In the genomic region with DNA sequence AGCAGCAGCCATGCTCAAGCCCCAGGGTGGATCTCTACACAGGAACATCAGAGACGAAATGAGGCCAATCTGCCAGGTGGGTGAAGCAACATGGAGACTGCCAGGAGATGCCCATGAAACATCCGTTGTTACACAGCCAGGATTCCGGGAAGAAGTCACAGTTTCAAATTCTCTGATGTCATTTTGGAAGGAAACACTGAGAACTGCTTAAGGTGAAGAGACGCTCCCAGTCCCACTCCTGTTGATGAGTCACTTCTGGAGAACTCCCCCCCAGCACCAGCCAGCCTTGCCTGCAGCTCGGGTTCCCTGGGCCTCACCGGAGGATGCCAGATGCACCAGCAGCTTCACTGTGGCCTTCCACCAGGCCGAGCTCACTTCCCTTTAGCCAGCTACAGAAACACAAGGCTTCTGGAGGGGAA, we compare ENCODE assay signal across 10 mouse cellular contexts.
DNase-seq lines count a peak whose midpoint lies in the region; ATAC-seq and TF ChIP-seq lines count a peak whose summit lies in the region.
"Had no signal": no experiment of that assay in that cellular context is flagged by ENCODE, and none has a peak within 500 bp of the region (broad histone marks: within the 10 kb centered on the region; RNA-seq: fewer than 3 reads in every experiment).

No protein-coding gene starts in this region.

- H3K36me3 ChIP-seq in forebrain, embryonic 14.5 days (ENCODE audit: control insufficient read depth, insufficient read depth, low read length), result no peaks in the 10 kb centered on the region
- H3K36me3 ChIP-seq in forebrain, embryonic 10.5 days (replicated peaks), result no peaks in the 10 kb centered on the region
- no peaks in the 10 kb centered on the region for H3K36me3 ChIP-seq in midbrain, embryonic 14.5 days (ENCODE audit: control insufficient read depth, insufficient read depth, low read length)
- H3K36me3 ChIP-seq in midbrain, postnatal 0 days (ENCODE audit: insufficient read depth, low read length), result no peaks in the 10 kb centered on the region
- H3K36me3 ChIP-seq in stomach, postnatal 0 days (ENCODE audit: control insufficient read depth, insufficient read depth, low read length), result no peaks in the 10 kb centered on the region
- no peaks in the 10 kb centered on the region for H3K36me3 ChIP-seq in lung, postnatal 0 days (ENCODE audit: insufficient read depth, low read length)

- peaks cover 13% of the 10 kb centered on the region for H3K4me1 ChIP-seq in forebrain, embryonic 14.5 days (ENCODE audit: control insufficient read depth, insufficient read depth, low read length)
- H3K4me1 ChIP-seq in forebrain, embryonic 10.5 days, result peaks cover 3% of the 10 kb centered on the region; the same call in 1 of the 2 replicates
- H3K4me1 ChIP-seq in midbrain, embryonic 14.5 days (ENCODE audit: control insufficient read depth, insufficient read depth, low read length), result peaks cover 15% of the 10 kb centered on the region
- peaks cover under 1% of the 10 kb centered on the region; the same call in 1 of the 2 replicates for H3K4me1 ChIP-seq in midbrain, postnatal 0 days (ENCODE audit: insufficient read depth, low read length)
- no peaks in the 10 kb centered on the region for H3K4me1 ChIP-seq in stomach, postnatal 0 days (replicated peaks; ENCODE audit: control insufficient read depth, insufficient read depth)
- no peaks in the 10 kb centered on the region for H3K4me1 ChIP-seq in lung, postnatal 0 days (ENCODE audit: insufficient read depth, low read depth, low read length)

- no peaks in the 10 kb centered on the region for H3K27me3 ChIP-seq in forebrain, embryonic 14.5 days (replicated peaks; ENCODE audit: control insufficient read depth, insufficient read depth, low read length)
- no peaks in the 10 kb centered on the region for H3K27me3 ChIP-seq in forebrain, embryonic 10.5 days (ENCODE audit: poor library complexity, severe bottlenecking)
- no peaks in the 10 kb centered on the region for H3K27me3 ChIP-seq in midbrain, embryonic 14.5 days (ENCODE audit: control insufficient read depth, insufficient read depth, low read length)
- H3K27me3 ChIP-seq in midbrain, postnatal 0 days (ENCODE audit: insufficient read depth, low read length), result no peaks in the 10 kb centered on the region
- no peaks in the 10 kb centered on the region for H3K27me3 ChIP-seq in stomach, postnatal 0 days (ENCODE audit: control insufficient read depth, insufficient read depth, low read length)
- H3K27me3 ChIP-seq in lung, postnatal 0 days (replicated peaks; ENCODE audit: insufficient read depth, low read length), result no peaks in the 10 kb centered on the region

- DNase-seq in forebrain, embryonic 14.5 days (ENCODE audit: low spot score), result no peak
- no peak for DNase-seq in forebrain, embryonic 10.5 days (ENCODE audit: extremely low spot score, low spot score)
- DNase-seq in midbrain, embryonic 14.5 days, result no peak
- no peak for DNase-seq in midbrain, postnatal 0 days (ENCODE audit: low spot score)
- peak; percentile 61 to 62 for DNase-seq in frontal cortex, postnatal 36 days (ENCODE audit: low spot score in 2 of 2)
- DNase-seq in stomach, postnatal 0 days (ENCODE audit: low spot score), result no peak
- DNase-seq in spleen, adult 18-20 months, result no peak
- DNase-seq in lung, postnatal 0 days (ENCODE audit: low spot score), result no peak
- DNase-seq: lung, embryonic 14.5 days had no signal

- 75% methylated on average over 7 of the region's 7 CpGs for WGBS in forebrain, embryonic 14.5 days
- 82% methylated on average over 7 of the region's 7 CpGs for WGBS in forebrain, embryonic 10.5 days
- WGBS in midbrain, embryonic 14.5 days, result 79% methylated on average over 7 of the region's 7 CpGs
- WGBS in midbrain, postnatal 0 days, result 69% methylated on average over 7 of the region's 7 CpGs
- 57% methylated on average over 7 of the region's 7 CpGs for WGBS in stomach, postnatal 0 days
- 76% methylated on average over 7 of the region's 7 CpGs for WGBS in lung, postnatal 0 days

- no peak overlapping the region for H3K9ac ChIP-seq in forebrain, embryonic 14.5 days (ENCODE audit: low read length)
- H3K9ac ChIP-seq in midbrain, embryonic 14.5 days (replicated peaks; ENCODE audit: low read length), result no peak overlapping the region
- H3K9ac ChIP-seq in midbrain, postnatal 0 days (replicated peaks; ENCODE audit: low read length, poor library complexity, severe bottlenecking), result no peak overlapping the region
- H3K9ac ChIP-seq in stomach, postnatal 0 days (ENCODE audit: low read length), result no peak overlapping the region
- H3K9ac ChIP-seq in lung, postnatal 0 days (replicated peaks; ENCODE audit: low read depth), result no peak overlapping the region
- H3K9ac ChIP-seq: lung, embryonic 14.5 days had no signal

- ATAC-seq in forebrain, embryonic 14.5 days, result no peak
- no peak for ATAC-seq in midbrain, embryonic 14.5 days (ENCODE audit: low FRiP score, low TSS enrichment)
- no peak for ATAC-seq in midbrain, postnatal 0 days (ENCODE audit: low FRiP score)
- 0 out of 2 replicates have a peak, but pooled peaks have one; percentile 38 for ATAC-seq in stomach, postnatal 0 days (ENCODE audit: low FRiP score, low TSS enrichment)
- no peak for ATAC-seq in lung, postnatal 0 days
- ATAC-seq: hindbrain, postnatal 0 days had no signal

- TF ChIP-seq EP300 in stomach, postnatal 0 days (optimal IDR thresholded peaks at IDR 0.05), result no peak
- no peak for TF ChIP-seq EP300 in lung, postnatal 0 days (IDR thresholded peaks at IDR 0.05)

- peak overlapping the region; percentile 33; the same call in 1 of the 2 replicates for H3K27ac ChIP-seq in forebrain, embryonic 14.5 days (ENCODE audit: low read depth, low read length)
- H3K27ac ChIP-seq in forebrain, embryonic 10.5 days, result no peak overlapping the region
- H3K27ac ChIP-seq in midbrain, embryonic 14.5 days (replicated peaks; ENCODE audit: low read depth, low read length), result 0 out of 2 replicates have a peak overlapping the region, but pooled peaks have one; percentile 8
- H3K27ac ChIP-seq in midbrain, postnatal 0 days (ENCODE audit: low read depth, low read length), result no peak overlapping the region
- H3K27ac ChIP-seq in stomach, postnatal 0 days (replicated peaks), result no peak overlapping the region
- no peak overlapping the region for H3K27ac ChIP-seq in lung, postnatal 0 days (ENCODE audit: low read length)
- H3K27ac ChIP-seq: hindbrain, postnatal 0 days had no signal

- H3K9me3 ChIP-seq in forebrain, embryonic 14.5 days (replicated peaks; ENCODE audit: control insufficient read depth, low read length), result no peaks in the 10 kb centered on the region
- H3K9me3 ChIP-seq in forebrain, embryonic 10.5 days, result no peaks in the 10 kb centered on the region
- H3K9me3 ChIP-seq in midbrain, embryonic 14.5 days (ENCODE audit: control insufficient read depth, low read length), result no peaks in the 10 kb centered on the region
- no peaks in the 10 kb centered on the region for H3K9me3 ChIP-seq in midbrain, postnatal 0 days (ENCODE audit: low read length)
- H3K9me3 ChIP-seq in stomach, postnatal 0 days (ENCODE audit: control insufficient read depth, low read length), result no peaks in the 10 kb centered on the region
- no peaks in the 10 kb centered on the region for H3K9me3 ChIP-seq in lung, postnatal 0 days (ENCODE audit: low read length)

- H3K4me3 ChIP-seq in forebrain, embryonic 14.5 days (ENCODE audit: low read depth, low read length), result no peak overlapping the region
- H3K4me3 ChIP-seq in forebrain, embryonic 10.5 days, result no peak overlapping the region
- no peak overlapping the region for H3K4me3 ChIP-seq in midbrain, embryonic 14.5 days (replicated peaks; ENCODE audit: low read depth, low read length)
- no peak overlapping the region for H3K4me3 ChIP-seq in midbrain, postnatal 0 days (ENCODE audit: low read depth, low read length)
- no peak overlapping the region for H3K4me3 ChIP-seq in stomach, postnatal 0 days (ENCODE audit: low read depth, low read length)
- no peak overlapping the region for H3K4me3 ChIP-seq in lung, postnatal 0 days (ENCODE audit: low read depth, low read length)

- TF ChIP-seq CTCF in midbrain, postnatal 0 days (IDR thresholded peaks at IDR 0.05), result no peak
- TF ChIP-seq CTCF in stomach, postnatal 0 days (IDR thresholded peaks at IDR 0.05; ENCODE audit: low read depth), result no peak
- no peak for TF ChIP-seq CTCF in lung, postnatal 0 days (IDR thresholded peaks at IDR 0.05)

- H3K4me2 ChIP-seq in forebrain, embryonic 14.5 days (ENCODE audit: low read length), result no peak overlapping the region
- H3K4me2 ChIP-seq in midbrain, embryonic 14.5 days (ENCODE audit: low read length), result no peak overlapping the region
- no peak overlapping the region for H3K4me2 ChIP-seq in midbrain, postnatal 0 days (ENCODE audit: low read depth, low read length, poor library complexity, severe bottlenecking)
- no peak overlapping the region for H3K4me2 ChIP-seq in stomach, postnatal 0 days (replicated peaks; ENCODE audit: low read depth)
- no peak overlapping the region for H3K4me2 ChIP-seq in lung, postnatal 0 days (replicated peaks; ENCODE audit: low read depth, low read length)
- H3K4me2 ChIP-seq: lung, embryonic 14.5 days had no signal

Comparison
In these comparisons a context has a peak if more than half of its experiments do, and no peak if none do; other contexts are left out.
1. H3K27ac ChIP-seq: peak in forebrain, embryonic 14.5 days (single experiment) and midbrain, embryonic 14.5 days (single experiment); none in forebrain, embryonic 10.5 days (single experiment), midbrain, postnatal 0 days (single experiment), stomach, postnatal 0 days (single experiment) and lung, postnatal 0 days (single experiment).
2. DNase-seq: peak in frontal cortex, postnatal 36 days (2 of 2); none in forebrain, embryonic 14.5 days (single experiment), forebrain, embryonic 10.5 days (single experiment), midbrain, embryonic 14.5 days (single experiment), midbrain, postnatal 0 days (single experiment), stomach, postnatal 0 days (single experiment), spleen, adult 18-20 months (0 of 2) and lung, postnatal 0 days (single experiment).